Mouse (Mus musculus): Measurements from ENCODE around the gene a.

Gene a

GRCm38 (mm10) chr2:155086328-155086727, 295.1 kb downstream of the a start:
- in situ Hi-C loops (cut with MboI; ENCODE audit: low sequenced_read_pairs), result loop anchor here (10.0 kb wide), 1 partner anchor 108 kb away; no protein-coding TSS in a partner anchor

- in situ Hi-C loops (cut with MboI; ENCODE audit: low sequenced_read_pairs), result loop anchor here (10.0 kb wide), 1 partner anchor 107 kb away; no protein-coding TSS in a partner anchor
Observed at GRCm38 (mm10) chr2:155088264-155088663, 297.1 kb downstream of the a start.

DNA sequence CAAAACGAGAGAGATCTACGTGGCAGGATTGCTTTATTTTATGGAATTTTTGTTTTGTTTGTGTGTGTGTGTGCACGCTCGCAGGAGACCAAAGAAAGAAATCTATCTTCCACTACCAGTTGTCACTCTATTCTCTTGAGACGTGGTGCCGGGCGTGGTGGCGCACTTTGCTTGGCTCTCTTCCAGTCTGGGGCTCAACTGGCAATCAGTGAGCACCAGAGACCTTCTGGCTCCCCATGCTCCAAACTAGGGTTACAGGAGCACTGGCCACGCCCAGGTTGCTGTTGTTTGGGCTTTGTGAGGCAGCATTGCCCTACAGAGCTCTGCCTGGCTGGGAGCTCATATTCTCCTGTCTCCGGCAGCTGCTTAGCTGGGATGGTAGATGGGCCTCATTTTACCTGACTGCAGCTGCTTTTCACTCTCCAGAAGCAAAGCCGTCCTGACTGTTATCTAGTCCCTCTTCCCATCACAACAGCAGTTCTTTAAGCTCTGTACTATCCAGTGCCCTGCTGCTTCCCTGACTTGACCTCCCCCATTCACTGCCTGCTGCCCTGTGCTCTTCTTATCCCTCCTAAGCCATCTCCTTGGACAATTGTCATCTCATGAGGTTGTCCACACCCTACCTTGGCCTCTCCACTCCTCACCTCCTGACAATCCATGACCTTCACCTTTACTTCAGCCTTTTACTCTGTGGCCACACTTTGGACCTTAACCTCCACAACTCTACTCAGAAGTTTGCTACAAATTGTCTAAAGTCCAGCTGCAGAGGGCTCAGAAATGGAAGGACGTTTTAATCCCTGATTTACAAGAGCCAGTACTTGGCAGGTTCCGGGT, 299.9 kb downstream of the a start:
- in situ Hi-C loops (cut with MboI; ENCODE audit: low sequenced_read_pairs), result no loop called here

GRCm38 (mm10) chr2:155091743-155092075, 300.5 kb downstream of the a start:
- in situ Hi-C loops (cut with MboI; ENCODE audit: low sequenced_read_pairs), result no loop called here

DNA sequence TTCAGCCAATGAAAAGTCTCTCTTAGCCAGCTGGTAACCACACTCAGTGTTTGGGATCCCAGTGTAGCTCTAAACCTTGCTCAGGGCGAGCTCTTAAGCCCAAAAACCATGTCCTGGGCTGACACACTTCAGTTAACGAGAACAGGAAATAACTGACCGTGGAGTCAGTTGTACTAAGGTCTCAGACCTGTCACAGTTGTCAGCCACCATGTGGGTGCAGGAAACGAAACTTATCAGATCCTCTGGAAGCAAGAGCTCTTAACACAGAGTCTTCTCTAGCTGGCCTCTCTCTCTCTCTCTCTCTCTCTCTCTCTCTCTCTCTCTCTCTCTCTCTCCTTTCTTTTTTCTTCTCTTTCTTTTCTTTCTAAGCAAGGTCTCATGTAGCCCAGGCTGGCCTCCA, 302.2 kb downstream of the a start:
- in situ Hi-C loops (cut with MboI; ENCODE audit: low sequenced_read_pairs), result no loop called here

- in situ Hi-C loops (cut with MboI; ENCODE audit: low sequenced_read_pairs), result no loop called here
Observed at GRCm38 (mm10) chr2:155098720-155099380, 307.6 kb downstream of the a start.

DNA sequence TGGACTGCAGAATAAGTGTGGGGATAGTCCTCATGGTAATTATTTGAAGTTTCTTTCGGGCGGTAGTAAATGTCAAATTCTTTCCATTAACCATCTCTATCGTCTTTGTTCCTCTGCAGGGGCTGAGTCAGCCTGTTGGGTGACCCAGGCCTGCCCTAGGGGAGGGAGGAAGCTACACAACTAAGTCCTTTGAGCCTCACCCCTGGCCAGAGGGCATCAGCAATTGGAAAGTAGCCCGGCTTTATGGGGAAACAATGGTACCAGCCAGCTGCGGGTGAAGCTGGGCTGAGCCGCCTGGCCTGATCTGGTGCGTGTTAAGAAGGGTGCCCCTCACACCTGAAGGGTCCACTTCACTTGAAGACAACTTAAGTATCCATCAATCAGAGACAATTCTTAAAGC, 308.2 kb downstream of the a start:
- in situ Hi-C loops (cut with MboI; ENCODE audit: low sequenced_read_pairs), result no loop called here

DNA sequence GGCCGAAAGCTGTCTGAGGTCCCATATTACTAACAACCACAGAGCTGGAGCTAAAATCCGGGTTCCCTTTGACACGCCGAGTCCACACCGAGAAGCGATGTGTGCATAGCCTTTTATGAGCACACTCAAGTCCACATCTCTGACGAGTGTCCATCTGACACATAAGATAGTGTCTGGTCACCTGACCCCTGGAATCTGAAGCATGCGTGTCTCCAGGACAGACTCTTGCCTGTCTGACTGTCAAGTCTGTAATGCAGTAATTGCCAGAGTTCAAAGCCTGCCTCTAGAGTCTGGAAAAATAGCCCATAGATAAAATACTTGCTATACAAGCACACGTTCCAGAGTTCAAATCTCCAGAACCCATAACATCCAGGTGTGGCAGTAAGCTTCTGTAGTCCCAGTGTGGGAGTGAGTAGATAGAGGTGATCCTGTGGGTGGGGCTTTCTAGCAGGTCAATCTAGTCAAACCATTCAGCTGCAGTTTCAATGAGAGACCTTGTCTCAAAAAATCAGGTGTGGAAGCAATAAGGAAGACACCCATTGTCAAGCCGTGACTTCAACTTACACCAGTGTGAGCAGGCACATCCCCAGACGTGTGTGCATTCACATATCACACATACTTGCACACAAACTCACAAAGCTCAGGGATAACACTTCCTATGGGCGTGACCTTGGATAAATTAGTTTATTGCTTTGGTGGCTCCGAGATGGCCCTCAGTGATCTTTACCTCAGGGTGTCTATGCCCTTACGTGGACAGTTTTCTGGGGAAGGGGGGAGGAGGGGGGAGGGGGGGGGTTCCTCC, 309.0 kb downstream of the a start:
- in situ Hi-C loops (cut with MboI; ENCODE audit: low sequenced_read_pairs), result no loop called here
